Mouse (Mus musculus): Measurements from ENCODE around the gene Etfb.

GRCm38 (mm10) chr7:43483236-43483635 is 39.4 kb downstream of the Etfb start:
- no peak for TF ChIP-seq CTCF (IDR thresholded peaks at IDR 0.05; ENCODE audit: low read depth)
- TF ChIP-seq EP300 (IDR thresholded peaks at IDR 0.05; ENCODE audit: low read depth): no peak
